Mouse (Mus musculus): ENCODE results near the gene Sh3rf1. TPM values are rescaled to one million over a fixed set of nuclear protein-coding genes. Genes with fewer than 3 reads are reported as not detected.
A peak's percentile ranks its signal among the peaks of the same experiment; 100 is the strongest.

Sh3rf1 gene
- total RNA-seq, 4 experiments from 2014 or later = 55.7 to 63.8 (median 58.6) TPM

GRCm38 (mm10) chr8:61260530-61260929, 36.9 kb downstream of the Sh3rf1 start:
- no peak for DNase-seq (ENCODE audit: low spot score in 2 of 2)

- no peak for DNase-seq (ENCODE audit: low spot score in 2 of 2)
Observed at GRCm38 (mm10) chr8:61261374-61261773, 37.7 kb downstream of the Sh3rf1 start.

- no peak for DNase-seq (ENCODE audit: low spot score in 2 of 2)
Observed at GRCm38 (mm10) chr8:61263691-61264090, 40.0 kb downstream of the Sh3rf1 start.

- DNase-seq (ENCODE audit: low spot score in 2 of 2) = no peak
Observed at GRCm38 (mm10) chr8:61264881-61265280, 41.2 kb downstream of the Sh3rf1 start.

- peak in 1 of 2 experiments; percentile 31 for DNase-seq (ENCODE audit: low spot score in 2 of 2)
Observed at GRCm38 (mm10) chr8:61265390-61265789, 41.7 kb downstream of the Sh3rf1 start.

- no peak for DNase-seq (ENCODE audit: low spot score in 2 of 2)
Observed at GRCm38 (mm10) chr8:61267061-61267460, 43.4 kb downstream of the Sh3rf1 start.

- DNase-seq (ENCODE audit: low spot score in 2 of 2) = no peak
Observed at GRCm38 (mm10) chr8:61267692-61268091, 44.0 kb downstream of the Sh3rf1 start.

- no peak for DNase-seq (ENCODE audit: low spot score in 2 of 2)
Observed at GRCm38 (mm10) chr8:61268233-61268916, 44.7 kb downstream of the Sh3rf1 start.

- DNase-seq (ENCODE audit: low spot score in 2 of 2) = no peak
Observed at GRCm38 (mm10) chr8:61270016-61270415, 46.3 kb downstream of the Sh3rf1 start.

- DNase-seq (ENCODE audit: low spot score in 2 of 2) = no peak
Observed at GRCm38 (mm10) chr8:61270541-61270940, 46.9 kb downstream of the Sh3rf1 start.

- DNase-seq (ENCODE audit: low spot score in 2 of 2) = no peak
Observed at GRCm38 (mm10) chr8:61270961-61271360, 47.3 kb downstream of the Sh3rf1 start.

GRCm38 (mm10) chr8:61272838-61273237, 49.2 kb downstream of the Sh3rf1 start:
- no peak for DNase-seq (ENCODE audit: low spot score in 2 of 2)

GRCm38 (mm10) chr8:61273307-61274221, 49.9 kb downstream of the Sh3rf1 start:
- DNase-seq (ENCODE audit: low spot score in 2 of 2) = no peak

- no peak for DNase-seq (ENCODE audit: low spot score in 2 of 2)
Observed at GRCm38 (mm10) chr8:61274602-61275462, 51.2 kb downstream of the Sh3rf1 start.

GRCm38 (mm10) chr8:61275463-61276356, 52.0 kb downstream of the Sh3rf1 start:
- DNase-seq (ENCODE audit: low spot score in 2 of 2) = no peak

GRCm38 (mm10) chr8:61276397-61276796, 52.7 kb downstream of the Sh3rf1 start:
- no peak for DNase-seq (ENCODE audit: low spot score in 2 of 2)

GRCm38 (mm10) chr8:61279030-61279429, 55.4 kb downstream of the Sh3rf1 start:
- DNase-seq (ENCODE audit: low spot score in 2 of 2) = no peak

GRCm38 (mm10) chr8:61282303-61283168, 58.9 kb downstream of the Sh3rf1 start:
- DNase-seq (ENCODE audit: low spot score in 2 of 2) = no peak

Measured in layer of hippocampus, adult 8-10 months (tissue).